Mouse (Mus musculus) limb, embryonic 14.5 days (tissue): ENCODE measurements at regions not wholly inside any gene's neighbourhood (a gene's known extent, or its start where the extent isn't known, plus 50 kb on each side); places are given as distances from the start of the nearest gene placed in this dataset.

Source experiments
- ATAC-seq: fragments of 200-750 bp; cut with Nextera tagmentation; 2 replicates; pipeline ENCODE4 v1.8.0; 2017; ENCODE audit warnings: low read depth, moderate number of reproducible peaks, moderate TSS enrichment; ENCODE audit not compliant: low FRiP score
- DNase-seq: peaks from one replicate; pipeline ENCODE4 v3.0.0-alpha.2; 2015; ENCODE audit warnings: low spot score
- H3K27ac ChIP-seq: fragments of 300-500 bp; sonication (generic); replicated peaks from 2 replicates; pipeline ENCODE4 v1.5.1; 2014; ENCODE audit warnings: low read depth, mild to moderate bottlenecking, low read length, moderate library complexity, mixed read lengths
- H3K27me3 ChIP-seq: fragments of 300-500 bp; sonication (generic); 2 replicates; pipeline ENCODE4 v1.6.1; 2014; ENCODE audit warnings: low read length, mixed read lengths; ENCODE audit not compliant: control insufficient read depth, insufficient read depth
- H3K36me3 ChIP-seq: fragments of 300-500 bp; sonication (generic); 2 replicates; pipeline ENCODE4 v1.6.1; 2014; ENCODE audit warnings: mild to moderate bottlenecking, low read length, moderate library complexity, mixed read lengths; ENCODE audit not compliant: control insufficient read depth, insufficient read depth
- H3K4me1 ChIP-seq: fragments of 300-500 bp; sonication (generic); 2 replicates; pipeline ENCODE4 v1.6.1; 2014; ENCODE audit warnings: antibody characterized with exemption, low read length, mixed read lengths; ENCODE audit not compliant: control insufficient read depth, insufficient read depth
- H3K4me2 ChIP-seq: fragments of 300-500 bp; sonication (generic); replicated peaks from 2 replicates; pipeline ENCODE4 v1.6.1; 2014; ENCODE audit warnings: low read depth, mild to moderate bottlenecking, low read length, moderate library complexity; ENCODE audit not compliant: severe bottlenecking
- H3K4me3 ChIP-seq: fragments of 300-500 bp; sonication (generic); replicated peaks from 2 replicates; pipeline ENCODE4 v1.5.1; 2014; ENCODE audit warnings: low read length
- H3K9ac ChIP-seq: fragments of 300-500 bp; sonication (generic); 2 replicates; pipeline ENCODE4 v1.6.1; 2014; ENCODE audit warnings: mild to moderate bottlenecking, low read depth, low read length, moderate library complexity; ENCODE audit not compliant: severe bottlenecking
- H3K9me3 ChIP-seq: fragments of 300-500 bp; sonication (generic); 2 replicates; pipeline ENCODE4 v1.6.1; 2016; ENCODE audit warnings: low read length; ENCODE audit not compliant: control insufficient read depth
- POLR2A ChIP-seq: fragments of 200-500 bp; IDR thresholded peaks from 2 replicates; pipeline ENCODE4 v1.8.0; 2012; ENCODE audit warnings: inconsistent platforms, mild to moderate bottlenecking, moderate library complexity, borderline replicate concordance; ENCODE audit not compliant: insufficient read depth, insufficient read length; ENCODE audit errors: extremely low read depth
- WGBS: fragments of 180-500 bp; shearing (Covaris S2); extraction: QIAGEN DNeasy Blood & Tissue Kit; methylation state at CpG from one replicate; pipeline ENCODE4 v1.1.7; 2014; 5-methylcytosine and 5-hydroxymethylcytosine counted together

GRCm38 (mm10) chr13:32649982-32650381 lies 133.8 kb downstream of the Mylk4 start:
- Histone ChIP-seq H3K9ac (no peak overlapping the region), H3K4me1 (peaks cover 8% of the 10 kb centered on the region; the same call in 1 of the 2 replicates), H3K27ac (no peak overlapping the region), H3K4me3 (no peak overlapping the region), H3K9me3 (no peaks in the 10 kb centered on the region), H3K27me3 (no peaks in the 10 kb centered on the region), H3K4me2 (no peak overlapping the region), H3K36me3 (no peaks in the 10 kb centered on the region)
- 33% methylated on average over 9 of the region's 9 CpGs for WGBS
- TF ChIP-seq POLR2A, result no peak
- no peak for ATAC-seq
- peak; percentile 16 for DNase-seq

GRCm38 (mm10) chr13:32643030-32643750 lies 140.6 kb downstream of the Mylk4 start:
- no peak for TF ChIP-seq POLR2A
- Histone ChIP-seq H3K36me3 (no peaks in the 10 kb centered on the region), H3K9me3 (no peaks in the 10 kb centered on the region), H3K4me3 (no peak overlapping the region), H3K27me3 (no peaks in the 10 kb centered on the region), H3K27ac (no peak overlapping the region), H3K4me2 (no peak overlapping the region), H3K9ac (no peak overlapping the region), H3K4me1 (no peaks in the 10 kb centered on the region)
- 62% methylated on average over 5 of the region's 5 CpGs for WGBS
- DNase-seq (peak; percentile 9), ATAC-seq (no peak)

- no peaks in the 10 kb centered on the region for H3K4me1 ChIP-seq
- 89% methylated on average over 2 of the region's 2 CpGs for WGBS
- H3K9me3 ChIP-seq, result no peaks in the 10 kb centered on the region
- DNase-seq (no peak), ATAC-seq (no peak)
- no peak overlapping the region for H3K9ac ChIP-seq
- H3K27ac ChIP-seq, result no peak overlapping the region
- no peak overlapping the region for H3K4me2 ChIP-seq
- H3K27me3 ChIP-seq, result no peaks in the 10 kb centered on the region
- H3K36me3 ChIP-seq, result no peaks in the 10 kb centered on the region
- H3K4me3 ChIP-seq, result no peak overlapping the region
- no peak for TF ChIP-seq POLR2A
Observed at GRCm38 (mm10) chr13:32640941-32641340, 142.8 kb downstream of the Mylk4 start.

- Histone ChIP-seq H3K27ac (no peak overlapping the region), H3K4me2 (no peak overlapping the region)
Observed at GRCm38 (mm10) chr13:32630122-32630732, 153.5 kb downstream of the Mylk4 start.

GRCm38 (mm10) chr13:32613916-32614315 lies 169.8 kb downstream of the Mylk4 start:
- TF ChIP-seq POLR2A, result no peak
- no peak overlapping the region for H3K4me2 ChIP-seq
- H3K4me1 ChIP-seq, result peaks cover 43% of the 10 kb centered on the region
- 26% methylated on average over 6 of the region's 6 CpGs for WGBS
- H3K9me3 ChIP-seq, result no peaks in the 10 kb centered on the region
- no peak overlapping the region for H3K4me3 ChIP-seq
- no peak for ATAC-seq
- H3K27ac ChIP-seq, result no peak overlapping the region
- H3K9ac ChIP-seq, result no peak overlapping the region
- no peaks in the 10 kb centered on the region for H3K36me3 ChIP-seq
- H3K27me3 ChIP-seq, result no peaks in the 10 kb centered on the region
- no peak for DNase-seq

More at GRCm38 (mm10) chr13:32630122-32630732, 153.5 kb downstream of the Mylk4 start:
- DNase-seq, result peak; percentile 7
- no peak overlapping the region for H3K9ac ChIP-seq
- TF ChIP-seq POLR2A, result no peak
- H3K4me1 ChIP-seq, result no peaks in the 10 kb centered on the region
- no peaks in the 10 kb centered on the region for H3K27me3 ChIP-seq
- H3K4me3 ChIP-seq, result no peak overlapping the region
- peak; percentile 53; the same call in 1 of the 2 replicates for ATAC-seq
- no peaks in the 10 kb centered on the region for H3K36me3 ChIP-seq
- no peaks in the 10 kb centered on the region for H3K9me3 ChIP-seq
